Mouse (Mus musculus): ENCODE measurements around the gene Them7. TPM values are rescaled to one million over a fixed set of nuclear protein-coding genes. Genes with fewer than 3 reads are reported as not detected.

The Them7 gene
- polyA plus RNA-seq, 1 experiment from 2014 or later = 0.63 TPM

DNA sequence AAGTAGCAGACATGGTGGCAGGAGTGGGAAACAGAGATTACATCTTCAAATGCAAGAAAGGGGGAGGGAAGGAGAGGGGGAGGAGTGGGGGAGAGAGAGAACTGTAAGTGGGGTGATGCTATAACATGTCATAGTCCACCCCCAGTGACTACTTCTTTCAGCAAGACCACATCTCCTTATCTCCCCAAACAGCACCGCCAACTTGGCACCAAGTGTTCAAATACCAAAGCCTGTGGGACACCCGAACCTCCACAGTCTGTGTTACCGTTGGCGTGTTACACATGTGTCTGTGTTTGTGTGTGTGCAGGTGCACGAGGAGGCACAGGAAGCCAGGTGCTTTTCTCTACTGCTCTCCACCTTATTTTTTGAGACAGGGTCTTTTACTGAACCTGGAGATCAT is 4.9 kb upstream of the Them7 start:
- WGBS = 79% methylated on average over 5 of the region's 5 CpGs
- H3K4me2 ChIP-seq = no peak overlapping the region
- no peak overlapping the region for H3K9ac ChIP-seq
- H3K4me3 ChIP-seq (replicated peaks) = no peak overlapping the region
- no peak overlapping the region for H3K27ac ChIP-seq
- no peaks in the 10 kb centered on the region for H3K9me3 ChIP-seq
- no peak for ATAC-seq (ENCODE audit: insufficient read depth, low FRiP score, low read depth)
- peaks cover 2% of the 10 kb centered on the region for H3K4me1 ChIP-seq
- no peaks in the 10 kb centered on the region for H3K27me3 ChIP-seq (replicated peaks)
- no peaks in the 10 kb centered on the region for H3K36me3 ChIP-seq

DNA sequence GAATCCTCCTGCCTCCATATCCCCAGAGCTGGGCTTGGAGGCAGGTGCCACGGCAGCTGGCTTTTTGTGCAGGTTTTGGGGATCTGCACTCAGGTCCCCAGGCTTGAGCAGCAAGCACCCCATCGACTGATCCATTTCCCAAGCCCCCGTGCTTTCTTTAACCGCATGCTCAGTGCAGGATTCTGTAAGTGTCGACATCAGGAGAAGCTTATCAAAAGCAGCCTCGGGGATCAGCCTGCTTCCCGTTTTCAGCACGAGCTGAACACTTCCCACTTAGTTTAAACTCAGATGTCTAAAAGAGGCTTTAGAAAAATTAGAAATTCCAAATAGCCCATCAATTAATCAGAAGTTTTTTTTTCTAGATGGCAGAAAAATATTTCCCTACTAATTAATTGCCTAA is 4.5 kb upstream of the Them7 start:
- WGBS = 50% methylated on average over 8 of the region's 8 CpGs
- H3K4me1 ChIP-seq = peaks cover 6% of the 10 kb centered on the region
- H3K4me2 ChIP-seq = no peak overlapping the region
- no peak overlapping the region for H3K4me3 ChIP-seq (replicated peaks)
- H3K9me3 ChIP-seq = no peaks in the 10 kb centered on the region
- no peak overlapping the region for H3K9ac ChIP-seq
- H3K27ac ChIP-seq = no peak overlapping the region
- no peak for ATAC-seq (ENCODE audit: insufficient read depth, low FRiP score, low read depth)
- H3K36me3 ChIP-seq = no peaks in the 10 kb centered on the region
- no peaks in the 10 kb centered on the region for H3K27me3 ChIP-seq (replicated peaks)

DNA sequence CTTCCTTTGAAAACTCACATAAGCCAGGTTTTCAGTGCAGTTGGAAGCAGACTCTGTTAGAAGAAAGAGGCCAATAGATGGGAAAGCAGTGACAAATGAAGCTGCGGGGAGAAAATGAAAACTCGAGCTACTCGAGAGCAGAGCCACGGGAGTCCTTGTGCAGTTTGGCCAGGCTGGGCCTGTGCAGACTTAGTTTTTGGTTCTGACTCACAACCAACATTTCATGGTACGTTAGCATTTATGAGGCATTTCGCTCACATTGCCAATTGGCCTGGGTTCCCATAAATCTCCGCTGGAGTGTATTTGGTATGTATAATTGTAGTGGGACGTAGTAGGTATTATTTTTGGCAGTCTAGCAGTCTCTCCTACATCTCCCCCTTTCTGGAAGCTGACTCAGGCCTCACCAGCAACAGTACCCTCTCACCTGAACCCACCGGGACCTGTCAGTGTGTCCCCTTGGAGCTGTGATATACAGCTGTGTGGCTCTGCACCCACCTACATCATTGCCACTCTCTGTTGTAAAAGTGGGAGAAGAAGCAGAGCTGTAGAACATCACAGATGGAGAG is 3.3 kb upstream of the Them7 start:
- Histone ChIP-seq H3K4me2 (no peak overlapping the region), H3K36me3 (no peaks in the 10 kb centered on the region), H3K4me3 (replicated peaks) (no peak overlapping the region), H3K9ac (no peak overlapping the region), H3K27me3 (replicated peaks) (0 out of 2 replicates have a peak, but pooled peaks cover under 1% of the 10 kb centered on the region), H3K4me1 (peaks cover 7% of the 10 kb centered on the region), H3K9me3 (no peaks in the 10 kb centered on the region), H3K27ac (no peak overlapping the region)
- WGBS = 62% methylated on average over 9 of the region's 9 CpGs
- no peak for ATAC-seq (ENCODE audit: insufficient read depth, low FRiP score, low read depth)

DNA sequence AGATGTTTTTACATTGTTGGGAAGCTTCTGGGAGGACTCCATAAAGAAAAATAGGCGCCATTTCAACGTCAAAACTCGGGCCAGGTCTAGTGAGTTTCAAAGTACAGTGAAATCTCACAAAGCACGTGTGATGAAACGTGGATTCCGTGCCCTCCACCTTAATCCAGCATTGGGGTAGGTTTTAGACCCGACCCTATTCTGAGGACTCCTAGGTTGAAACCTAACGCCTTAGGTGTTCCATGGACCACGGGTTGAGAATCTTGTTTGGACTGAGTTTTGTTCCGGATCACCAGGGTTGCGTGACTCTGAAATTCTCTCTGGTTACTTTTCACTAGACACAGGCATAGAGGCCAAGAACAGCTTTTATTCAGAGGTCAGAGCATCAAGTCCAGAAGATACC is 514 bp upstream of the Them7 start:
- Histone ChIP-seq H3K9ac (no peak overlapping the region), H3K27me3 (replicated peaks) (0 out of 2 replicates have a peak, but pooled peaks cover 4% of the 10 kb centered on the region), H3K4me1 (peaks cover 9% of the 10 kb centered on the region), H3K9me3 (no peaks in the 10 kb centered on the region), H3K4me3 (replicated peaks) (no peak overlapping the region), H3K36me3 (no peaks in the 10 kb centered on the region), H3K4me2 (peak overlapping the region; percentile 64; the same call in 1 of the 2 replicates), H3K27ac (no peak overlapping the region)
- ATAC-seq (ENCODE audit: insufficient read depth, low FRiP score, low read depth) = no peak
- WGBS = 89% methylated on average over 11 of the region's 11 CpGs

DNA sequence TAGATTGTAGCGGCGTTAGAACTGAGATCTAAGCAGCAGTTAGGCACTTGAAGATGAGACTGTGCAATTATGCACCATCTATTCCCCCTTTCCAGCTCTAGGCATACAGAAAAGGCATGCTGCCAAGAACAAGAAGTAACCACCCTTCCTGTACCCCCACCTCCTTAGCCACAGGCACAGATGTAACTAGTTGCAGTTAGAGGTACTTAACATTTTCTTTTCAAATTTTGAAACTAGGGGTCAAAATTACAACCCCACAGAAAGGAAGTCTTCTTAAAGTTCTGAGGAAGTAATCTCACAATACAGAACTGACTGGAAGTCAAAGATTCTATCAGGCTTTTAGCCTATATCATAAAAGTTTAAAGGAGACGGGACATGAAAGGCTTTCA is 861 bp downstream of the Them7 start:
- Histone ChIP-seq H3K27ac (no peak overlapping the region), H3K4me3 (replicated peaks) (0 out of 2 replicates have a peak overlapping the region, but pooled peaks have one; percentile 36), H3K9me3 (no peaks in the 10 kb centered on the region), H3K4me2 (peak overlapping the region; percentile 64; the same call in 1 of the 2 replicates), H3K4me1 (peaks cover 9% of the 10 kb centered on the region), H3K9ac (no peak overlapping the region), H3K27me3 (replicated peaks) (0 out of 2 replicates have a peak, but pooled peaks cover 4% of the 10 kb centered on the region), H3K36me3 (no peaks in the 10 kb centered on the region)
- 54% methylated on average over 3 of the region's 3 CpGs for WGBS
- ATAC-seq (ENCODE audit: insufficient read depth, low FRiP score, low read depth) = no peak

DNA sequence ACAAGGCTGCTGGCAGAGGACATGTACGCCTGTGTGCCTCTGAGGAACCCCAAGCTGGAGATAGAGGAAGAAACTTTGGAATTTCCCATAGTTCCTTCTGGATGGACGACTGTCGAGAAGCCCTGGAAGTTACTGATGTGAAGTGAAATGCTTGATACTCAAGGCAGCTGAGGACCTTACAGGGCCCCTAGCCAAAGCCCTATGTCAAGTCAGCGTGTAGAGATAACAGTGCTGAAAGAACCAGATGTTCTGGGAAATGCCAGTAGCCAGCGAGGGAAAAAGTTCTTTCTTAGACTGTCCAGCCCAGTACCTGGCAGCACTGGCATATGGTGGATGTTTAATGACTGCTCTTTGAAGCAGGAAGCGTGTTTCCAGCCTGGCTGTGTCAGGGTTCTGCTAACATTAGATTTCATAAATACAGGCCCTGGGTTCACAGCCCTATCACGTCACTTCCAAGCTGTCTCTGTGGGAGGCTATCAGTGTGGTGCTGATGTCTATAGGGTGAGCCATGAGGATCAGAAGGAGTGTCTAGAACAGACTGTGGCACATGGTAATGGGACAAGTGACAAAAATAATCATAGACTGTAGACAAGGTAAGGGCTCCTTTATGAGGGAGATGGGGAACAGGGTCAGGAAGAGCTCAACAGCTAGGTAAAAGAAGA is 2.3 kb downstream of the Them7 start:
- 43% methylated on average over 7 of the region's 7 CpGs for WGBS
- no peaks in the 10 kb centered on the region for H3K36me3 ChIP-seq
- no peak overlapping the region for H3K4me3 ChIP-seq (replicated peaks)
- no peak overlapping the region for H3K27ac ChIP-seq
- H3K9ac ChIP-seq = no peak overlapping the region
- no peaks in the 10 kb centered on the region for H3K9me3 ChIP-seq
- H3K4me1 ChIP-seq = peaks cover 9% of the 10 kb centered on the region
- H3K27me3 ChIP-seq (replicated peaks) = 0 out of 2 replicates have a peak, but pooled peaks cover 4% of the 10 kb centered on the region
- ATAC-seq (ENCODE audit: insufficient read depth, low FRiP score, low read depth) = no peak
- H3K4me2 ChIP-seq = no peak overlapping the region

DNA sequence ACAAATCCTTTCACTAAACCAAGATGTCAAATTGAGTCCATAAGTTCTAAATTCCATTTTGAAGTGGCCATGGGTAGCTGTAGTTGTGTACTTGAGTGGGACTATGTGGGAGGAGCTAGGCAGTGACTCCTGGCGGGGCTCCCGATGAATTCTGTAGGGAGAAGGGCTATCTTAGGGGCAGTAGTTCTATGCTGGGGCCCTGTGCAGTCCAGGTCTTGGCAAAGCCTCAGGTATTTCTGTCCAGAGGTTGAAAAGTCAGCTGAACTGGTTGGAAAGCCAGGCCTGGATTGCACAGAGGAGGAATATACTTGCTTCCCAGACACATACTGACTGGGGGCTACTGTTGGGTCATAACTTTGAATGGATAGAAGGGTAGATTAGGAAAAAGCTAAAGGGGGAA is 4.3 kb downstream of the Them7 start:
- Histone ChIP-seq H3K27me3 (replicated peaks) (0 out of 2 replicates have a peak, but pooled peaks cover 4% of the 10 kb centered on the region), H3K9ac (no peak overlapping the region), H3K27ac (no peak overlapping the region), H3K9me3 (no peaks in the 10 kb centered on the region), H3K36me3 (no peaks in the 10 kb centered on the region), H3K4me2 (no peak overlapping the region), H3K4me1 (peaks cover 9% of the 10 kb centered on the region), H3K4me3 (replicated peaks) (no peak overlapping the region)
- no peak for ATAC-seq (ENCODE audit: insufficient read depth, low FRiP score, low read depth)
- 46% methylated on average over 2 of the region's 2 CpGs for WGBS

DNA sequence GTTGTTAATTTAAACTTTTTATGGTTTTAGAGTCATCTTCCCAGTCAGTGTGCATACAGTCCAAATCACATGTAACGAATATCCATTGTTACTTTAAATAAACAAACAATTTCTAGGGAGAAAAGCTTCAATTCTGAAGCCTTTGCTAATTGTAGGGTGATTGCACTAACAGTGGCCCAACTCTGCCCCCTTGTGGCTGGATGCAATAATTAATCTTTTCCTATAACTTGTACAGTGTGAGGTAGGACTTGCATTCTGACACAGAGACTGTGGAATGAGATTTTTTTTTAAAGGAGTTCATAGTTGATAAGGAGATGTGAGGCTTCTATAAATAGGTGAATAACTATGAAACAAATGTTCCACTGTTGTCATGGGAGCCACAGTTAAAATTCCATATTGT is 6.2 kb downstream of the Them7 start:
- H3K4me1 ChIP-seq = 0 out of 2 replicates have a peak, but pooled peaks cover 3% of the 10 kb centered on the region
- no peak overlapping the region for H3K4me2 ChIP-seq
- no peak for ATAC-seq (ENCODE audit: insufficient read depth, low FRiP score, low read depth)
- H3K9me3 ChIP-seq = no peaks in the 10 kb centered on the region
- 0 out of 2 replicates have a peak, but pooled peaks cover 4% of the 10 kb centered on the region for H3K27me3 ChIP-seq (replicated peaks)
- no peak overlapping the region for H3K9ac ChIP-seq
- no peaks in the 10 kb centered on the region for H3K36me3 ChIP-seq
- no peak overlapping the region for H3K27ac ChIP-seq
- WGBS = 0% methylated on average over 1 of the region's 1 CpGs
- no peak overlapping the region for H3K4me3 ChIP-seq (replicated peaks)

DNA sequence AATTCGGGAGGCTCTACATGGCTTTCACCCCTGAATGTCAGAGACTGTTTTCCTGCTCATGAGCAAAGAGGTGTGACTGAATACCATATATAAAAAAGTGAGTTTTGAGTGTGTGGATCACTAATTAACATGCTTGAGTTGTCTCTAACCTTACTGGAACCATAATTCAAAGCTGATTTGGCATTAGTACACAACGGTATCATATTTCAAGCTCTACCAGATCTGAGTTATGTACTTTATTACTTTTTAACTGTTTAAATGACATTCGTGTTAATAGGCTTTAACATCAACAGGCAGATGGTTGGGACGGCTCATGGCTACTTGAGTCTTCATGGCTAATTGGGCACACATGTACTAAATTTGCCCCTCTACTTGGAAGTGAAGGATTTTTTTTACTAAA is 8.3 kb downstream of the Them7 start:
- Histone ChIP-seq H3K4me3 (replicated peaks) (no peak overlapping the region), H3K27me3 (replicated peaks) (no peaks in the 10 kb centered on the region), H3K9me3 (no peaks in the 10 kb centered on the region), H3K4me2 (no peak overlapping the region), H3K27ac (no peak overlapping the region), H3K4me1 (no peaks in the 10 kb centered on the region), H3K9ac (no peak overlapping the region), H3K36me3 (no peaks in the 10 kb centered on the region)
- ATAC-seq (ENCODE audit: insufficient read depth, low FRiP score, low read depth) = no peak
- WGBS = 71% methylated on average over 4 of the region's 4 CpGs

DNA sequence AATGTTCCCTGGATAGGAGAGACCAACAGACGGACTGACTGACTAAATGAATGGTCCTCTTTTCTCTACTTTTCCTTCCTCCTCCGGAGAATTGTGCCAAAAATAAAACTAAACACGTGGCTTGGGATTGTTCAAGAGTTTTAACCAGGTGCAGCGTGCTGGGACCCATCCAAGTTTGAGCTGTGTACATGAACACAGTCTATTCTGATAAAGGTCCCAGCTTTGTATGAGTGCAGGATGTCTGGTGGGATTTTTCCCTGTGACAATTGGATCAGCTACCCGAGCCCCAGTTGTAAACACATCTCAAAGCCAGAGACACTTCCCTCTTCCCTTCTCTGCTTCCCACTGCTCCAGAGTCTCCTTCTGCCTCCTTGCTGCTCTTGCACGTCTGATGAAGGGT is 10.2 kb downstream of the Them7 start:
- 44% methylated on average over 6 of the region's 6 CpGs for WGBS
- H3K27me3 ChIP-seq (replicated peaks) = no peaks in the 10 kb centered on the region
- no peak overlapping the region for H3K27ac ChIP-seq
- H3K9ac ChIP-seq = no peak overlapping the region
- no peak overlapping the region for H3K4me3 ChIP-seq (replicated peaks)
- H3K9me3 ChIP-seq = no peaks in the 10 kb centered on the region
- H3K36me3 ChIP-seq = no peaks in the 10 kb centered on the region
- H3K4me2 ChIP-seq = no peak overlapping the region
- ATAC-seq (ENCODE audit: insufficient read depth, low FRiP score, low read depth) = no peak
- H3K4me1 ChIP-seq = no peaks in the 10 kb centered on the region

DNA sequence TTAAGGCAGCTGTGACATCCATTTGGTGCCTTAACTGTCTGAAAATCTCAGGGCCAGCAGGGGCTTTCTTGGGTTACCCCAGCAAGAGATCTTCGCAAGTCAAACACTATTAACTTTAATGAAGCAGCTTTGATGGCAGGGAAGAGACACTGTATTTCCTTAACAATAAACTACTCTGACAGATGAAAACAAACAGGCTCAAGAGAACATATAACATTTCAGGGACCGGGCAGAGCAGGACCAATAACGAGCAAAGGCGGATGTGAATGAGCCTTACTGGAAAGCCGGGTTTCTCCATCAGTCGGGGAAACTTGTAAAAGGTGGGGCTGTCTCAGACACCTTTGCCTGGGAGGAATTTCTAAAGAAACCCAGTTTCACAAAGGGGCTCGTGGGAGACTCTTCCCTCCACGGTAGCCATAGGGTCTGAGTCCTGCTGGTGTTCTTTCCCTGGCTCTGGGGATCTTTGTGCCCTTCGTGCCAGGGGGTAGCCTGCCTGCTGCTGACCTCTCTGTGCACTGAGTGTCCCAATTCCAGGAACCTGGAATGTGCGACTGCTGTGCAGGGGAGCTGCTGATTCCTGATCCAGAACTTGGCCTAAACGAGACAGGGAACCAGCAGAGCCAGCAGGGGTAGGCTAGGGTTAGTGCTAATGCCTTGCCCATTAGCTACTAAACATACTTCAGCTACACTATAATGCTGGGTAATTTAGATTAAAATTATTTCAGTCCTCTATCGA is 11.4 kb downstream of the Them7 start:
- H3K4me3 ChIP-seq (replicated peaks) = no peak overlapping the region
- no peaks in the 10 kb centered on the region for H3K9me3 ChIP-seq
- ATAC-seq (ENCODE audit: insufficient read depth, low FRiP score, low read depth) = no peak
- H3K4me2 ChIP-seq = no peak overlapping the region
- no peaks in the 10 kb centered on the region for H3K4me1 ChIP-seq
- no peaks in the 10 kb centered on the region for H3K36me3 ChIP-seq
- no peak overlapping the region for H3K9ac ChIP-seq
- no peak overlapping the region for H3K27ac ChIP-seq
- H3K27me3 ChIP-seq (replicated peaks) = no peaks in the 10 kb centered on the region
- 44% methylated on average over 12 of the region's 12 CpGs for WGBS

DNA sequence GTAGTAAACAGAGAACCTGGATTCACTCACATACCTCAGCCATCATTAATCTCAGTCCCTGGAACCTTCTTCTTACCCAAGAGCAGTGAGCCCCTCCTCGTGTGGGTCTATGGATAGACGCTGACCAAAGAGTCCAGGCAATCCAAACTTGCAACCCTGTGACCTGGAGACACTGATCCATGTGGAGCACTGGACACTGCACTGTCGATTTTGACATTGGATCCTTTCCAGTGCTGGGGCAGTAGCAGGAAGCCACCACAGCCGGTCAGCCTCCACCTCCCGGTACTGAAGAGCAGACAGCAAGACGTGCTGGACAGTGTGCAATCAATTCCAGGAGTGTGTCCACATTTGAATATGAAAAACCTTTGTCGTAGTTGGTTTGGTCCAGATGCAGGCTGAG is 13.3 kb downstream of the Them7 start:
- Histone ChIP-seq H3K36me3 (no peaks in the 10 kb centered on the region), H3K4me1 (no peaks in the 10 kb centered on the region), H3K9me3 (no peaks in the 10 kb centered on the region), H3K27ac (no peak overlapping the region), H3K4me2 (no peak overlapping the region), H3K9ac (no peak overlapping the region), H3K4me3 (replicated peaks) (no peak overlapping the region), H3K27me3 (replicated peaks) (no peaks in the 10 kb centered on the region)
- 35% methylated on average over 7 of the region's 7 CpGs for WGBS
- no peak for ATAC-seq (ENCODE audit: insufficient read depth, low FRiP score, low read depth)

All from stomach, embryonic 15.5 days (tissue).